Mouse (Mus musculus): ENCODE data around the gene Prr29. TPM values are rescaled to one million over a fixed set of nuclear protein-coding genes. Genes with fewer than 3 reads are reported as not detected.
"Not testable (repeated sequence)": the region's sequence is repeated elsewhere in the genome, so short reads cannot be mapped to it uniquely, and the experiment has no call there.

The Prr29 gene
- polyA plus RNA-seq, 1 experiment from 2014 or later: not detected

DNA sequence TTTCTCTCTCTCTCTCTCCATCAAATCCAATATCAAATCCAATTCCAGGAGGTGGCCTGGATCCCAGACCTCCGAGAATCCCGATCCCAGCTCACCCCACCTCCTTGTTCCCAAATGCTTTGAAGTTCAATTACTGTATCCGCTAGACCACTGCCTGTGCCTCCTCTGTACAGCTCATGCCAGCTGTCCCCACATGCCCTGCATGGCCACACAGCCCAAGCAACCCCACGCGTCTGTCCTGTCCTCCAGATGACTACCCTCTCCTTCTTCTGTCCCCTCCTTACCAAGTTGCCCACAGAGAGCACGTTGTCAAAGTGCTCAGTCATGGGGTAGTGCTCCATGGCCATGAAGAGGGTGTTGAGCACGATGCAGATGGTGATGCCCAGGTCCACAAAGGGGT is 26.4 kb upstream of the Prr29 start:
- Histone ChIP-seq H3K4me3 (no peak overlapping the region), H3K27ac (peak overlapping the region; percentile 34; the same call in 1 of the 2 replicates), H3K4me1 (peaks cover 14% of the 10 kb centered on the region), H3K9me3 (replicated peaks) (no peaks in the 10 kb centered on the region), H3K36me3 (no peaks in the 10 kb centered on the region), H3K27me3 (ENCODE audit: low read depth, poor library complexity, severe bottlenecking) (no peaks in the 10 kb centered on the region)
- WGBS: 71% methylated on average over 7 of the region's 7 CpGs
- DNase-seq (ENCODE audit: low spot score): no peak

DNA sequence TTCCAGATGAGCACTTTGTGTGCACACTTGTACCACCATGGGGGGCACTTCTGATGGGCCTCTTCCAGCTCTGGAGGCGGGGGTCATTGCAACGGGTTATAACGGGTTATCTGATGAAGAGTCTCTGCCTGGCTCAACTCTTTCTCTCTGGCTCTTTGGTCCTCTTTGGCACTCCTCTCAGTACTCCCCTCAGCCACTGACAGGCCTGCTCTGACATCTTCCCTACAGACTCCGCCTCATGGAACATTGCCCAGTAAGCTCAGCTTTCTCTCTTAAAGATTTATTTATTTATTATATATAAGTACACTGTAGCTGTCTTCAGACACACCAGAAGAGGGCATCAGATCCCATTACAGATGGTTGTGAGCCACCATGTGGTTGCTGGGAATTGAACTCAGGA is 25.9 kb upstream of the Prr29 start:
- H3K27me3 ChIP-seq (ENCODE audit: low read depth, poor library complexity, severe bottlenecking); DNase-seq (ENCODE audit: low spot score); H3K4me1 ChIP-seq; H3K4me3 ChIP-seq; H3K9me3 ChIP-seq (replicated peaks); H3K36me3 ChIP-seq: not testable (repeated sequence)
- WGBS: 91% methylated on average over 4 of the region's 4 CpGs
- peak overlapping the region; percentile 34; the same call in 1 of the 2 replicates for H3K27ac ChIP-seq

DNA sequence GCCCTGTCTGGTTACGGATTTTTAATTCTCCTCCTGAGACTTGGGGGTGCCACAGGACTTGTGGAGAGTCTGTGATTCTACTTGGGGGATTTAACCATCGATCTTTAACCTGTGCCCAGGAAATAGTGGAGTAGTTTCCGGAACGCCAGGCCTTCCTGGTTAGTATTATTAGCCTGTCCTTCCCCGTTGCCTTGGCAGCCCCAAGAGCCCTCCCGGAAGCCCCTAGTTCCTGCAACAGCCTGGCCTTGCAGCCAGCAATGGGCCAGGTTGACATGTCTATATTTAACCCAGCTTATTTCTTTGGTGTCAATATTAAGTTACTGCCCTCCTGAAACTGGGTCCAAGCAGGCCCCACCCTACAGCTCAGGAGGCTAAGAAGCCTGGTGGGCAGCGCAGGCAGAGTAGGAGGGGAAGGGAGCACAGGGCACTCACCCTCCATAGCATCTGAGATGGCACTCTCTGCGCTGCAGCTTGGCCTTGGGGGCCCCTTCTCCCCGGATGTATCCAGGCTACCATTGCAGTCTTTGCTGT is 24.2 kb upstream of the Prr29 start:
- Histone ChIP-seq H3K4me3 (no peak overlapping the region), H3K36me3 (no peaks in the 10 kb centered on the region), H3K27me3 (ENCODE audit: low read depth, poor library complexity, severe bottlenecking) (no peaks in the 10 kb centered on the region), H3K27ac (no peak overlapping the region), H3K9me3 (replicated peaks) (no peaks in the 10 kb centered on the region), H3K4me1 (peaks cover 8% of the 10 kb centered on the region)
- WGBS: 86% methylated on average over 9 of the region's 9 CpGs
- DNase-seq (ENCODE audit: low spot score): no peak

DNA sequence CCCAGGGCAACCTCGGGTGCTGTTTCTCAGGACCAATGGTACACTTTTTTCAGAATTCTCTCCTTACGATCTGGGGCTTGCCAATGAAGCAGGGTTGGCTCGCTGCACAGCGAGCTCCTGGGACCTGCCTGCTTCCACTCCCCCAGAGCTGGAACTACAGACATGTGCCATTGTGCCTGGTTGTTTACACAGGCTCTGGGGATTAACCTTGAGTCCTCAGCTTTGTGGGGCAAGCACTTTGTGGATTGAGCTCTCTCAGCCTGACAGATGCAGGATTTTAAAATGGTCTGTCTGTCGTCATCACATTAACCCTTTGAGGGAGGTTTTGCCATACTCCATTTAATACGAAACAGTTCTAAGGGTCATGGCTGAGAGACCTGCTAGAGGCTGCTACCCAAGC is 20.4 kb upstream of the Prr29 start:
- no peak for DNase-seq (ENCODE audit: low spot score)
- H3K4me1 ChIP-seq: peaks cover 5% of the 10 kb centered on the region
- no peaks in the 10 kb centered on the region for H3K36me3 ChIP-seq
- no peak overlapping the region for H3K4me3 ChIP-seq
- 66% methylated on average over 6 of the region's 6 CpGs for WGBS
- H3K27me3 ChIP-seq (ENCODE audit: low read depth, poor library complexity, severe bottlenecking): no peaks in the 10 kb centered on the region
- no peaks in the 10 kb centered on the region for H3K9me3 ChIP-seq (replicated peaks)
- no peak overlapping the region for H3K27ac ChIP-seq

DNA sequence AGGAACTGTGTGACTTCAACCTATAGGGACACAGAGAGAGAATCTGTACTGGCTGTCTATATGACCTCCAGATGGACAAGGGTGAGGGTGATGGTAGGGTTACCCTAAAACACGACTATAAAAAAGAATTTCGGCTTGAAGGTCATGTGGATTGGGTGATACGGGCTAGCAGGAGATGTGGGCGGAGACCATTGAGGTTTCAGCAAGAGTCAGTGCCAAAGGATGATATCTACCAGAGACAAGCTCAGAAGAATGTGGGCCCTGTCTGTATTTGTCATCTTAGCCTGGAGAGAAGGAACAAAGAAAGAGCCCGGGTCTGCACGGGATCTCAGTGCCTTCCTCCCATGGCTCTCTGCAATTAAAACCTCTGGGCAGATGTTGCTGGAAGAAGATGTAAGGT is 15.5 kb upstream of the Prr29 start:
- peaks cover 12% of the 10 kb centered on the region for H3K4me1 ChIP-seq
- H3K36me3 ChIP-seq: no peaks in the 10 kb centered on the region
- H3K9me3 ChIP-seq (replicated peaks): no peaks in the 10 kb centered on the region
- no peak overlapping the region for H3K4me3 ChIP-seq
- no peak for DNase-seq (ENCODE audit: low spot score)
- no peak overlapping the region for H3K27ac ChIP-seq
- no peaks in the 10 kb centered on the region for H3K27me3 ChIP-seq (ENCODE audit: low read depth, poor library complexity, severe bottlenecking)
- WGBS: 86% methylated on average over 6 of the region's 6 CpGs

DNA sequence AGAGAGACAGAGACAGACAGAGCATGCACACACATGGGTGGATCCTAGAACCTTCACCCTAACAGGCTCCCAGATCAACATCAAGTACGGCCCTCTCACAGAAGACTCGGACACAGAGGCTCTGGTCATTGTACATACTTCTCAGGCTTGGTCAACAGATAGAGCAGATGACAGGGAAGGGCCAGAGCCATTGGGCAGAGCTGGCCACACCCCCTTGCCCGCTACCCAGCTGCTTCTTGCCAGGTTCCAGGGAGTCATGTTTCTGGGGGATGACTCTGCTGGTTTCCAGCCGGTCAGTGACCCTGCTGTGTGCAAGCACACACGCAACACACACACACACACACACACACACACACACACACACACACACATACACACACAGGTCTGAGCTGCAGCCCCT is 14.4 kb upstream of the Prr29 start:
- Histone ChIP-seq H3K4me1 (peaks cover 16% of the 10 kb centered on the region), H3K27me3 (ENCODE audit: low read depth, poor library complexity, severe bottlenecking) (no peaks in the 10 kb centered on the region), H3K27ac (peak overlapping the region; percentile 21; the same call in 1 of the 2 replicates), H3K4me3 (no peak overlapping the region), H3K9me3 (replicated peaks) (no peaks in the 10 kb centered on the region), H3K36me3 (no peaks in the 10 kb centered on the region)
- DNase-seq (ENCODE audit: low spot score): no peak
- WGBS: 52% methylated on average over 5 of the region's 5 CpGs

DNA sequence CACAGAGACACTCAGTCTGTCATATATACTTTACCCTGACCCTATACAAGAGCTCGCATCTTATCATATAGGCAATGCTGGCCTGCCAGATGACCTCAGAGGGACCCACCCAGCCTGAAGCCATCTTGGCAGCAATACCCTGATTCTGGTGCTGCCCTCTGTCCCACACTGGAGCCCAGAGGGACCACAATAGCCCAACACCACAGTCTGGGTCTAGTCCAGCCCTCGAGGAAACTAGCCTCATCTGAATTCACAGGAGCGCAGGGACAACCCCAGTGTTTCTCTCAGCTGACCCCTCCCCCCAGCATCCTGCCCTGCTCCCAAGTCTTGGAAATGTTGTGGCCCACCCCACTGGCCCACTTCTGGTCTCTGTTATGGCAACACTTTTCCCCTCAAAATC is 14.0 kb upstream of the Prr29 start:
- H3K4me3 ChIP-seq: no peak overlapping the region
- no peak for DNase-seq (ENCODE audit: low spot score)
- peaks cover 17% of the 10 kb centered on the region for H3K4me1 ChIP-seq
- no peaks in the 10 kb centered on the region for H3K27me3 ChIP-seq (ENCODE audit: low read depth, poor library complexity, severe bottlenecking)
- WGBS: 71% methylated on average over 3 of the region's 3 CpGs
- peak overlapping the region; percentile 21; the same call in 1 of the 2 replicates for H3K27ac ChIP-seq
- H3K36me3 ChIP-seq: no peaks in the 10 kb centered on the region
- no peaks in the 10 kb centered on the region for H3K9me3 ChIP-seq (replicated peaks)

DNA sequence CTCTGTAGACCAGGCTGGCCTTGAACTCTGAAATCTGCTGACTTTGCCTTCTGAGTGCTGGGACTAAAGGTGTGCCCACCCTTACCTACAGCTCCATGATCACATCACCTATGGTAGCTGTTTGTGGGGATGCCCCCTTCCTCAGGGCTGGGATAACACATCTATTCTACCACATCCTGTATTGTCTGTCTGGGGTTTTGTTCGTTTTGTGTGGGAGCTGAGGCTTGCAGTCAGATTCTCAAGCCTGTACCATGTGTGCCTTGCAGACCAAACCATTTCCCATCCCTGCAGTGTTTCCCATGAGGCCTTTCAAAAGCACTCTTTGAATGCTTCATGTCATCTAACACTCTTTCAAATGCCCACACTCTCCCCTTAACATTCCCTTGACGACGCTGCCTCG is 13.3 kb upstream of the Prr29 start:
- no peaks in the 10 kb centered on the region for H3K36me3 ChIP-seq
- H3K9me3 ChIP-seq (replicated peaks): no peaks in the 10 kb centered on the region
- no peak overlapping the region for H3K27ac ChIP-seq
- H3K27me3 ChIP-seq (ENCODE audit: low read depth, poor library complexity, severe bottlenecking): no peaks in the 10 kb centered on the region
- DNase-seq (ENCODE audit: low spot score): no peak
- H3K4me1 ChIP-seq: peaks cover 17% of the 10 kb centered on the region
- 80% methylated on average over 4 of the region's 4 CpGs for WGBS
- no peak overlapping the region for H3K4me3 ChIP-seq

DNA sequence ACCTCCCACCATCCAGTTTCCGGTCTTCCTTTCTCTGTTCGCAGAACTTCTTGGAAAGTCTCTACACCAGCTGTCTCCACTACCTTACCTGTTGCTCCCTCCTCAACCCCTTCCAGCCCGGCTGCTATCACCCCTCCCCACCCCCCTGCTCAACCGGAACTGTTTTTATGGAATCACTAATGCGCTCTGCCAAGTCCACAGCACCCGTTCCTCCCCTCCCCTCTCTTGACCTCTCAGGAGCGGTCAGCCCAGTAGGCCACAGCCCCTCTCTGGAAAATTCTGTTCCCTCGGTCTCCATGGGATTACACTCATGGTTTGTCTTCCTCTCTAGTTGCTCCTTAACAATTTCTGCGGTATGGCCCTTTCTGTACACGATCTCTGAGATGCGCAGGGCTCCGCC is 12.1 kb upstream of the Prr29 start, which contains the start of gene Scn4a:
Gene Scn4a (minus strand): TSS at position 101 of the 400 bp plus-strand sequence.
- Histone ChIP-seq H3K27ac (no peak within 1 kb of the TSS), H3K27me3 (ENCODE audit: low read depth, poor library complexity, severe bottlenecking) (no peaks in the 10 kb centered on the region), H3K4me1 (peaks cover 17% of the 10 kb centered on the region), H3K36me3 (no peaks in the 10 kb centered on the region), H3K4me3 (no peak within 1 kb of the TSS), H3K9me3 (replicated peaks) (no peaks in the 10 kb centered on the region)
- WGBS: 92% methylated on average over 12 of the region's 12 CpGs
- no peak for DNase-seq (ENCODE audit: low spot score)

DNA sequence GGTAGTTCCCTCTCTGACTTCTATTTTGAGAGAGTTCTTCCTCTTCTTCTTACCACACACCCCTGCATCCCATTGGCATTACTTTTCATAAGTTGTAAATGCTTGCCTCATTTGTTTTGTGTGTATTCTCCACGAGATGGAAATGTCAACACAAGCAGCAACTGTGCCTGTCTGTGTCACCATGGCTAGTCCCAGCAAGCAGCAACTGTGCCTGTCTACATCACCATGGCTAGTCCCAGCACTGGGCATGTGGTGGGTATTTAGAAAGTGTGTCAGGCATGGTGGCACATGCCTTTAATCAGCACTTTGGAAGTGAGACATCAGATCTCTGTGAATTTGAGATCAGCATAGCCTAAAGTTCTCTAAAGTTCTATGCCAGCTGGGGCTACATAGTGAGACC is 11.1 kb upstream of the Prr29 start:
- peaks cover 24% of the 10 kb centered on the region for H3K4me1 ChIP-seq
- no peaks in the 10 kb centered on the region for H3K36me3 ChIP-seq
- DNase-seq (ENCODE audit: low spot score): no peak
- H3K27me3 ChIP-seq (ENCODE audit: low read depth, poor library complexity, severe bottlenecking): no peaks in the 10 kb centered on the region
- no peaks in the 10 kb centered on the region for H3K9me3 ChIP-seq (replicated peaks)
- H3K4me3 ChIP-seq: no peak overlapping the region
- 64% methylated on average over 1 of the region's 1 CpGs for WGBS
- H3K27ac ChIP-seq: no peak overlapping the region

DNA sequence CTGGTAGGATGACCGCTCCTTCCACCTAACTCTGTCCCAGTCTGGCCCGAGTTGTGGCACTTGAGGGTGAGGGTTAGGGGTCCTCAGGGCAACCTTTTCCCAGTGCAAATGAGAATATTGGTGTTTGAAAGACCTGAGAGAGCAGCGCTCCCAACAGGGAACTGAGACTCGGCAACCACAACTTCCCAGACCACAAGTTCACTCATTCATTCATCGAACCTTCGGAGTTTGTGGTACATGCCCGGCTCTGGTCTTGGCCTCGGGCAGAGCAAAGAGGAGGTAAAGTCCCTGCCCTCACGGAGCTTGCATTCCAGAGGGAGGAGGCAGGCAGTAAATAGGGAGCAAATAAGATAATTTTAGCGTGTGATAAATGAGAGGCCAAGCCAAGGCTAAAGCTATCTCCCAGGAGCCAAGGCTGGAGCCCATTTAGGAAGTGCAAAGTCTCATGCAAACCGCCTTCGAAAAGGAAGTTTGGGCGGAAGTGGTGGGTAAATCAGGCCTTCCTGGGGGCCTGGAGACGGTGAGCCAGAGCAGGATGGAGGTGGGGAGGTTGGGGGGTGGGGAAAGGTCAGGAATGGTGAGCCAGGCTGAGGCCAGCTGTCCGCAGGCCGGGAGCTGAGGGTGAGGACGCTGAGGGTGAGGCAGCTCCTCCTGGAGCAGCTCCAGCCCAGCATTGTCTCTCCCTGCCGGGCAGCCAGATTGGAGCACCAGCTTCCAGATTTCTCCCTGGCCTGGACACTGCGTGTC is 9.7 kb upstream of the Prr29 start:
- Histone ChIP-seq H3K4me1 (peaks cover 24% of the 10 kb centered on the region), H3K36me3 (no peaks in the 10 kb centered on the region), H3K4me3 (no peak overlapping the region), H3K27me3 (ENCODE audit: low read depth, poor library complexity, severe bottlenecking) (no peaks in the 10 kb centered on the region), H3K27ac (0 out of 2 replicates have a peak overlapping the region, but pooled peaks have one; percentile 17), H3K9me3 (replicated peaks) (no peaks in the 10 kb centered on the region)
- no peak for DNase-seq (ENCODE audit: low spot score)
- 69% methylated on average over 19 of the region's 19 CpGs for WGBS

DNA sequence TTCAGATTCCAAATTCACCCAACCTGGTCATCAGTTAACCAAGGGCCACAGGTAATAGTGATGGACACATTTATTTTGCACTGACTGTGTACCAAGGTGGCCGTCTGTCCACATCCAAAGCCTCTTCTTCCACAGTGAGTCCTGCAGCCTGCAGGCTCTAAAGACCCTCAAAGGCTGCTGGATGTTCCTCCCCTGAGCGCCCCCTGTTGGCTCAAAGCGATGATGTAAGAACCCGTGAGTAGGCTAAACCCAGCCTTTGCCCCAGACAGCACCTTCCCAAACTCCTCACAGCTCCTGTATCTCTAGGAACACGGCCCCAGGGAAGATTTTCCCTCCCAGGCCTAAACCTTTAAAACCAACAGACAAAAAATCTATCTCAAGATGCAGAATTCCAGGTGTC is 5.9 kb upstream of the Prr29 start:
- H3K27ac ChIP-seq: no peak overlapping the region
- H3K4me1 ChIP-seq: peaks cover 12% of the 10 kb centered on the region; the same call in 1 of the 2 replicates
- DNase-seq (ENCODE audit: low spot score): peak; percentile 59
- H3K27me3 ChIP-seq (ENCODE audit: low read depth, poor library complexity, severe bottlenecking): peaks cover 4% of the 10 kb centered on the region; the same call in 1 of the 2 replicates
- WGBS: 22% methylated on average over 5 of the region's 5 CpGs
- no peaks in the 10 kb centered on the region for H3K36me3 ChIP-seq
- no peak overlapping the region for H3K4me3 ChIP-seq
- H3K9me3 ChIP-seq (replicated peaks): no peaks in the 10 kb centered on the region

DNA sequence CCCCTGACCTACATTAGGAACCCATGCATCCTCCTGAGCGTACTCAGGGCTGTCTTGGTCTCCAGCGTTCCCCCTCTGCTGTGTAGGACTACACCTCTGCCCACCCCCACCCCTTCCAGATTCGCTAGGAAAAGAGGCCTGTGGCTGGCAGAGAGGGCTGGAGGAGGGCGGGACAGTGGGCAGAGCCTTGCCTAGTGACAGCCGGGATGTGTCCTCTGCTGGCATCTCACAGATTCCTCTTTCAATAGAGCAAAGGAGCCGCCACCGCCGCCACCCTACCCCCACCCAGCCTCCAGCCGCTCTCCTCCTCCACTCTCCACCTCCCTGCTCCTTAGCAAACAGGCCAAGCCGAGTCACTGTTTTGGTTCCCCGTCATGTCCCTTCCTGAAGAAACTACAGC is 560 bp upstream of the Prr29 start:
- Histone ChIP-seq H3K27me3 (ENCODE audit: low read depth, poor library complexity, severe bottlenecking) (peaks cover 18% of the 10 kb centered on the region), H3K4me3 (no peak overlapping the region), H3K9me3 (replicated peaks) (no peaks in the 10 kb centered on the region), H3K27ac (no peak overlapping the region), H3K36me3 (no peaks in the 10 kb centered on the region), H3K4me1 (peaks cover 13% of the 10 kb centered on the region)
- 7% methylated on average over 11 of the region's 11 CpGs for WGBS
- no peak for DNase-seq (ENCODE audit: low spot score)

Measured in limb, embryonic 10.5 days (tissue).